Comparison of ENCODE assay signal across 15 mouse cellular contexts in the genomic region with DNA sequence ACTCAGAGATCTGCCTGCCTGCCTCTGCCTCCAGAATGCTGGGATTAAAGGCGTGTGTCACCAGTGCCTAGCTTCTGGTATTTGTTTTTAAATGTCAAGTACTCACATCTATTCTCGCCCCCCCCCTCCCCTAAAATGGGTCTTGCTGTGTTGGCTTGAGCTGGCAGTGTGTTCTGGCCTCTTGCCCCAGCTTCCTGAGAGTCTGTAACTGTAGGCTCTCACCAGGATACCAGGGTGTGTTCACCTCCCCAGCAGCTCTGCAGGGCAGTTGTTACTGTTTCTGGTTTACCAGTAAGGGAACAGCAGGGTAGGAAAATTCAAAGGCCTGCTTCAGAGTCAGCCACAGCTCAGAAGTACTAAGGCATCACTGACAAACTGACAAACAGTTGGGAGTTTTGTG. TPM values are rescaled to one million over a fixed set of nuclear protein-coding genes. Genes with fewer than 3 reads are reported as not detected.
DNase-seq lines count a peak whose midpoint lies in the region; TF ChIP-seq lines count a peak whose summit lies in the region.
"Had no signal": no experiment of that assay in that cellular context is flagged by ENCODE, and none has a peak within 500 bp of the region (broad histone marks: within the 10 kb centered on the region; RNA-seq: fewer than 3 reads in every experiment).

No protein-coding gene starts in this region.

- peaks cover 8 to 10% of the 10 kb centered on the region in 2 experiments for H3K4me1 ChIP-seq in ES-E14 (ENCODE audit: control insufficient read depth in 2 of 2, insufficient read depth in 2 of 2, low read length in 2 of 2, poor library complexity in 1 of 2)
- H3K4me1 ChIP-seq: liver, embryonic 15.5 days had no signal

- in situ Hi-C loops in ES-E14 (cut with MboI; ENCODE audit: low sequenced_read_pairs in 2 of 2, unreplicated experiment in 2 of 2), result no loop called here

- H3K9ac ChIP-seq in ES-E14 (ENCODE audit: insufficient read depth, low read depth, low read length, poor library complexity, severe bottlenecking), result no peak overlapping the region
- H3K9ac ChIP-seq: hindbrain, embryonic 13.5 days; liver, embryonic 15.5 days had no signal

- no peak overlapping the region for H3K4me3 ChIP-seq in ES-E14 (ENCODE audit: insufficient read depth in 1 of 2, low read depth in 1 of 2, low read length in 2 of 2, poor library complexity in 1 of 2, severe bottlenecking in 1 of 2)
- H3K4me3 ChIP-seq: hindbrain, embryonic 13.5 days; liver, embryonic 15.5 days had no signal

- no peaks in the 10 kb centered on the region for H3K9me3 ChIP-seq in ES-E14 (ENCODE audit: control insufficient read depth, insufficient read depth, low read depth, low read length)
- H3K9me3 ChIP-seq: hindbrain, embryonic 13.5 days; liver, embryonic 15.5 days had no signal

- H3K36me3 ChIP-seq in ES-E14 (ENCODE audit: control insufficient read depth, insufficient read depth, low read length, poor library complexity, severe bottlenecking), result no peaks in the 10 kb centered on the region
- H3K36me3 ChIP-seq: hindbrain, embryonic 13.5 days; liver, embryonic 15.5 days had no signal

- DNase-seq in adrenal gland, postnatal 14 days, result peak; percentile 58
- no peak for DNase-seq in adrenal gland, adult 8-10 months
- peak; percentile 34 for DNase-seq in kidney, postnatal 10 days
- DNase-seq in kidney, adult 18-20 months, result no peak
- no peak for DNase-seq in ES-E14 (ENCODE audit: low read depth, low spot score)
- peak; percentile 62 to 76 for DNase-seq in lung, adult 18-20 months
- DNase-seq in spleen, postnatal 4 days (ENCODE audit: low spot score in 2 of 2), result no peak
- no peak for DNase-seq in frontal cortex, postnatal 36 days (ENCODE audit: low spot score in 2 of 2)
- DNase-seq: B cell, adult 2 months; gastrocnemius, postnatal 10 days; spleen, adult 18-20 months had no signal

- peak overlapping the region; percentile 14; the same call in 1 of the 2 replicates for H3K27ac ChIP-seq in ES-E14 (ENCODE audit: insufficient read depth, low read depth, low read length, poor library complexity, severe bottlenecking)
- H3K27ac ChIP-seq: hindbrain, embryonic 13.5 days; liver, embryonic 15.5 days had no signal

TF ChIP-seq in ES-E14, 5 proteins besides CTCF, POLR2A, EP300 and RAD21:
- TF ChIP-seq CHD2 (IDR thresholded peaks at IDR 0.05; ENCODE audit: low read depth, low read length) (no peak), ZNF384 (IDR thresholded peaks at IDR 0.05; ENCODE audit: low read depth, low read length) (no peak), MAFK (IDR thresholded peaks at IDR 0.05; ENCODE audit: insufficient read depth, low read depth, low read length) (no peak), HCFC1 (IDR thresholded peaks at IDR 0.05; ENCODE audit: borderline replicate concordance, insufficient read depth, low read length) (no peak)

RNA-seq across cellular contexts. Expression of gene Cngb1, which starts 33.5 kb away (rescaled TPM):
- 1.0 and 2.0 TPM in 2 replicates for total RNA-seq in adrenal gland, postnatal 14 days (2021)
- 1 to 10 TPM in 2 of 4 experiments, under 1 TPM in 2; 0.70 to 1.1 (median 0.95) TPM for total RNA-seq in adrenal gland, adult 8-10 months (2022)
- 1.1 and 1.5 TPM in 2 replicates for total RNA-seq in ES-E14 (2012; rRNA removed)

RNA-seq across cellular contexts. Expression of gene Tepp, which starts 37.5 kb away (rescaled TPM):
- not detected in 2 replicates for total RNA-seq in adrenal gland, postnatal 14 days (2021)
- 1 to 10 TPM; 1.5 to 1.7 (median 1.6) TPM for total RNA-seq in adrenal gland, adult 8-10 months (2022)
- total RNA-seq in ES-E14 (2012; rRNA removed), result 0.45 and 0.95 TPM in 2 replicates
- total RNA-seq: common myeloid progenitor, adult 5-6 weeks; gastrocnemius, postnatal 10 days; left cerebral cortex, postnatal 25 days had no signal

RNA-seq across cellular contexts. Expression of gene Zfp319, which starts 58.9 kb away (rescaled TPM):
- 10.6 and 11.6 TPM in 2 replicates for total RNA-seq in adrenal gland, postnatal 14 days (2021)
- total RNA-seq in adrenal gland, adult 8-10 months (2022), result 10 to 100 TPM; 10.6 to 15.1 (median 12.7) TPM
- 2.4 and 3.2 TPM in 2 replicates for total RNA-seq in ES-E14 (2012; rRNA removed)

RNA-seq across cellular contexts. Expression of gene Usb1, which starts 59.2 kb away (rescaled TPM):
- total RNA-seq in adrenal gland, postnatal 14 days (2021), result 17.4 and 25.0 TPM in 2 replicates
- 10 to 100 TPM; 16.7 to 24.1 (median 20.2) TPM for total RNA-seq in adrenal gland, adult 8-10 months (2022)
- total RNA-seq in ES-E14 (2012; rRNA removed), result 18.6 and 25.9 TPM in 2 replicates

Comparison
In these comparisons a context has a peak if more than half of its experiments do, and no peak if none do; other contexts are left out.
1. DNase-seq: peak in adrenal gland, postnatal 14 days (single experiment), kidney, postnatal 10 days (single experiment) and lung, adult 18-20 months (2 of 2); none in adrenal gland, adult 8-10 months (single experiment), kidney, adult 18-20 months (single experiment), ES-E14 (single experiment), spleen, postnatal 4 days (0 of 2) and frontal cortex, postnatal 36 days (0 of 2).